Mouse (Mus musculus) ES-Bruce4 (cell line): ENCODE measurements around the gene Pgrmc2. TPM values are rescaled to one million over a fixed set of nuclear protein-coding genes. Genes with fewer than 3 reads are reported as not detected.

Source experiments
- H3K27ac ChIP-seq: 2 replicates; pipeline ENCODE4 v1.5.1; 2012; ENCODE audit warnings: low read length, inconsistent platforms; ENCODE audit not compliant: insufficient read depth
- H3K27me3 ChIP-seq: 2 replicates; pipeline ENCODE4 v1.6.1; 2012; ENCODE audit warnings: mild to moderate bottlenecking, low read length, inconsistent platforms; ENCODE audit not compliant: control insufficient read depth, poor library complexity, insufficient read depth, severe bottlenecking
- H3K36me3 ChIP-seq: 2 replicates; pipeline ENCODE4 v1.6.1; 2012; ENCODE audit warnings: inconsistent platforms, mild to moderate bottlenecking, low read length, moderate library complexity; ENCODE audit not compliant: control insufficient read depth, poor library complexity, insufficient read depth, severe bottlenecking
- H3K4me1 ChIP-seq: one replicate; pipeline ENCODE4 v1.8.1; 2011; ENCODE audit warnings: low read length; ENCODE audit not compliant: control insufficient read depth, insufficient read depth
- H3K4me3 ChIP-seq: 2 replicates; pipeline ENCODE4 v1.5.1; 2011; ENCODE audit warnings: low read depth, mild to moderate bottlenecking, low read length
- H3K9ac ChIP-seq: 2 replicates; pipeline ENCODE4 v1.6.1; 2012; ENCODE audit warnings: low read depth, mild to moderate bottlenecking, inconsistent platforms; ENCODE audit not compliant: poor library complexity, severe bottlenecking
- H3K9me3 ChIP-seq: replicated peaks from 2 replicates; pipeline ENCODE4 v1.6.1; 2012; ENCODE audit warnings: mild to moderate bottlenecking, low read length, inconsistent platforms; ENCODE audit not compliant: control insufficient read depth, poor library complexity, insufficient read depth, severe bottlenecking
- CTCF ChIP-seq: IDR thresholded peaks from one replicate; pipeline ENCODE4 v1.8.1; 2011; ENCODE audit warnings: low read depth, low read length
- EP300 ChIP-seq: IDR thresholded peaks from 2 replicates; pipeline ENCODE4 v1.6.1; 2011; ENCODE audit warnings: low read depth, low read length; ENCODE audit not compliant: insufficient read depth
- POLR2A ChIP-seq: IDR thresholded peaks from one replicate; pipeline ENCODE4 v1.8.1; 2011; ENCODE audit warnings: low read length; ENCODE audit not compliant: insufficient read depth
- polyA plus RNA-seq: library from polyadenylated mRNA; stranded (reverse); fragments of >200 nt; gene quantifications from 2 replicates; pipeline ENCODE4 v1.2.4, GENCODE M21; 2011; ENCODE audit warnings: low read depth; ENCODE audit not compliant: missing spikeins, insufficient read depth, insufficient read length

The Pgrmc2 gene
- polyA plus RNA-seq, 1 experiment: 48.0 TPM

- TF ChIP-seq EP300: no peak
- TF ChIP-seq CTCF: no peak
- H3K9me3 ChIP-seq: no peaks in the 10 kb centered on the region
- H3K27ac ChIP-seq: no peak overlapping the region
- no peak overlapping the region for H3K4me3 ChIP-seq
- H3K4me1 ChIP-seq: no peaks in the 10 kb centered on the region
- no peaks in the 10 kb centered on the region for H3K36me3 ChIP-seq
- H3K9ac ChIP-seq: no peak overlapping the region
- H3K27me3 ChIP-seq: no peaks in the 10 kb centered on the region
Measured at GRCm38 (mm10) chr3:41108306-41108785, 25.5 kb upstream of the Pgrmc2 start.

GRCm38 (mm10) chr3:41107600-41108305 is 24.9 kb upstream of the Pgrmc2 start:
- TF ChIP-seq CTCF (no peak), POLR2A (no peak), EP300 (no peak)
- no peaks in the 10 kb centered on the region for H3K27me3 ChIP-seq
- no peak overlapping the region for H3K9ac ChIP-seq
- H3K4me3 ChIP-seq: no peak overlapping the region
- H3K36me3 ChIP-seq: no peaks in the 10 kb centered on the region
- no peaks in the 10 kb centered on the region for H3K4me1 ChIP-seq
- no peak overlapping the region for H3K27ac ChIP-seq
- no peaks in the 10 kb centered on the region for H3K9me3 ChIP-seq

- no peak overlapping the region for H3K9ac ChIP-seq
- no peak overlapping the region for H3K4me3 ChIP-seq
- H3K27me3 ChIP-seq: no peaks in the 10 kb centered on the region
- H3K9me3 ChIP-seq: no peaks in the 10 kb centered on the region
- H3K36me3 ChIP-seq: no peaks in the 10 kb centered on the region
- H3K4me1 ChIP-seq: peaks cover 3% of the 10 kb centered on the region
- no peak overlapping the region for H3K27ac ChIP-seq
- TF ChIP-seq CTCF (no peak), EP300 (no peak), POLR2A (no peak)
Measured at GRCm38 (mm10) chr3:41101905-41102304, 19.1 kb upstream of the Pgrmc2 start.

GRCm38 (mm10) chr3:41100157-41100556 is 17.3 kb upstream of the Pgrmc2 start:
- TF ChIP-seq EP300: no peak
- TF ChIP-seq POLR2A: no peak
- TF ChIP-seq CTCF: no peak
- Histone ChIP-seq H3K4me3 (no peak overlapping the region), H3K9ac (no peak overlapping the region)

GRCm38 (mm10) chr3:41099672-41100071 is 16.8 kb upstream of the Pgrmc2 start:
- Histone ChIP-seq H3K9ac (no peak overlapping the region), H3K4me3 (no peak overlapping the region), H3K4me1 (peaks cover 3% of the 10 kb centered on the region), H3K9me3 (no peaks in the 10 kb centered on the region), H3K36me3 (no peaks in the 10 kb centered on the region), H3K27me3 (no peaks in the 10 kb centered on the region), H3K27ac (peak overlapping the region; percentile 62)
- no peak for TF ChIP-seq CTCF
- peak; percentile 93 for TF ChIP-seq EP300

More at GRCm38 (mm10) chr3:41100157-41100556, 17.3 kb upstream of the Pgrmc2 start:
- Histone ChIP-seq H3K27me3 (no peaks in the 10 kb centered on the region), H3K4me1 (peaks cover 3% of the 10 kb centered on the region), H3K27ac (peak overlapping the region; percentile 52), H3K36me3 (no peaks in the 10 kb centered on the region), H3K9me3 (no peaks in the 10 kb centered on the region)

GRCm38 (mm10) chr3:41093210-41093609 is 10.4 kb upstream of the Pgrmc2 start:
- no peaks in the 10 kb centered on the region for H3K36me3 ChIP-seq
- H3K4me3 ChIP-seq: no peak overlapping the region
- H3K4me1 ChIP-seq: no peaks in the 10 kb centered on the region
- TF ChIP-seq POLR2A: no peak
- no peak for TF ChIP-seq EP300
- no peak for TF ChIP-seq CTCF
- no peak overlapping the region for H3K9ac ChIP-seq
- H3K27me3 ChIP-seq: no peaks in the 10 kb centered on the region
- H3K27ac ChIP-seq: no peak overlapping the region
- no peaks in the 10 kb centered on the region for H3K9me3 ChIP-seq
